Mouse (Mus musculus) right cerebral cortex, postnatal 14 days (tissue): ENCODE results near the gene Tff3.

Source experiments
- DNase-seq: peaks from one replicate; pipeline ENCODE4 v3.0.0; 2022

The Tff3 gene

GRCm38 (mm10) chr17:31119429-31119828 lies 10.0 kb downstream of the Tff3 start:
- DNase-seq: peak; percentile 90

DNA sequence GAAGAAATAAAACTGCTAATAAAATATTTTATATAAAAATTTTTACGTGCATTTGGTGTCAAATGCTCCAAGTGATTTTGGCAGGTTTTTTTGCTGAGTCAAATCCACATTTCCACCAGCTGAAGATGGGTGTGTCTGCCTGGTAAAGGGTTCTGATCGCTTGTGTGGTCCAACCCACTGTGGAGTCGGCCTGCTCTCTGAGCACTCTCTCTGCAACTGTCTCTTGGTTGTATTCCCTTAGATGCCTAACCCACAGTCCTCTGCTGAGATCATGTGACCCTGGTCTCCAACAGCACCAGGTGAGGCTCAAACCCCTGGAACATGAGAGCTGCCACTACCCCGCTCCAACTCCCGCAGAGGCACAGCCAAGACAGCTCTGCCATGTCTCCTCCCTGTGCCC lies 11.5 kb downstream of the Tff3 start:
- DNase-seq: no peak

DNA sequence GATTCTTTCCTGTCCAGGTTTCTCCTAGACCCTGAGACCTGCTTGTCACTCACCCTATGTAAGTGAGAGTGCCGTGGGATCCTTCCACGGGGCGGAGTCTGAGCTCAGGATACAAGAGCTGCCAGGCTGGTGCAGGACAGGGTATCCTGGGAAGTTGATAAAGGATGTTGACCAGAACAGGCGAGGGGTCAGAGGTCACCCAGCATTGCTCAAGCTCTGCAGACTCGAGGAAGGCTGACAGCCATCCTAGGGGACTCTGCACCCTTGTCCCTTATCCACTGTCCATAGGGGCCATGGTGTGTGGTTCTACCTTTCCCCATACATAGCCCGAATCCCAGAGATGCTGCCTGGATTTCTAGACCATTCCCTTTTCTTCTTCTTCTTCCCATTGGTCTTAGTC lies 13.4 kb downstream of the Tff3 start:
- no peak for DNase-seq

- DNase-seq: no peak
Observed at GRCm38 (mm10) chr17:31113191-31113856, 16.1 kb downstream of the Tff3 start.

- DNase-seq: no peak
Observed at GRCm38 (mm10) chr17:31108388-31108787, 21.1 kb downstream of the Tff3 start.

DNA sequence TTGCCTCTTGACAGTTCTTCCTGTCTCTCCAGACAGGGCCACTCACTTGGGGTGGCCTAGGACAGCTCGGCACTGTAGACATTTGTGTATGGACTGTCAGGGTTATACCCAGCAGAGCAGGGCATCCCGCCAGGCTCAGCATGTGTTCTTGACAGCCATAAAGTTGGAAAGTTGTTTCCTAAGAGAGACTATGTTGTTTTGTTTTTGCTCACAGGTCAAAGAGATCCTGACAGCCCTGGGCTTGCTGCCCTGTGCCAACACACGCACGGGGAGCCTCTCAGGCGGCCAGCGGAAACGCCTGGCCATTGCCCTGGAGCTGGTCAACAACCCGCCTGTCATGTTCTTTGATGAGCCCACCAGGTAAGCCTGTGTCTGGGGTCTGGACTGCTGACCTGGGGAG lies 25.6 kb downstream of the Tff3 start:
- no peak for DNase-seq

DNA sequence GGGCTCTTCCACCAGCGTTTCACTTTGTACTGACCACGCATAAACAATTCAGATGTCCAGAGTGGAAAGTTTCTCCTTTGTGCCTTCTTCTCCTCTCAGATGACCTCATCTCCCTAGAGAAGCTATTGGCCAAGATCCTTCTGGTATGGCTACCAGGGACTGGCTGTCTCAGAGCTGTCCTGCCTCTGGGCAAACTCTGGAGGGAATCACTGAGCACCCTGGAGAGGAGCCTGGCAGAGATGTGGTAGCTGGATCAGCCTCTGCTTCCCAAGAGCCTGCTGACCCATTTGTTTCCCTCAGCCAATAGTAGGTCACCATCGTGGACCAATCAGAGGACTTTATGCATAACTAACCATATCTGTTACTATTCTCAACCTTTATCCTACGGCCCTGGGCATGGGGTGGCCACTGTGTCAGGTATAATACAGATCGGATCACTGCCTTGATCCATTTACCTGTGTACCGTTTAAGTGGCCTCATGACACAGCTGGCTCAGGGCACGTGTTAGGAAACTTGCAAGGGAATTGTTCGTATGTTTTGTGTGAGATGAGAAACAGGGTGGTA lies 26.4 kb downstream of the Tff3 start:
- DNase-seq: no peak

- no peak for DNase-seq
Observed at GRCm38 (mm10) chr17:31098788-31099187, 30.7 kb downstream of the Tff3 start.

- no peak for DNase-seq
Observed at GRCm38 (mm10) chr17:31096893-31097292, 32.6 kb downstream of the Tff3 start.

DNA sequence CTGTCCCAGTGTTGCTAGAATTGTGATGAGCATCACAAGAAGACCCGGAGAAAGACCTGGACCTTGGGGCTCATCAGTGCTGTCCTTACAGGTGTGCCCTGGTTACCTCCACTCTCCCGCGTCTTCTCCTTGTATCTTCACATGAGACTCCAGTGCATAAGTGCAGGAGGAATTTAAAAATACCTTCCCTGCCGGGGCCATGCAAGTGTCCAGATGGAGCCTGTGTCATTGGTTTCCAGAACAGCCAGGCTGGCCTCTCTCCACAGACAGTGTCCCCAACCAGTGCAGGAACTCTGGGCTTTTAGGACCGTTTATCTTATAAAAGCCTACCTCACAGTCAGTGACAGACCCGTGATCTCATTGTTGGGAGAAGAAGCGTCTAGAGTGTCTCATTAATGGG lies 33.9 kb downstream of the Tff3 start:
- DNase-seq: no peak

- DNase-seq: no peak
Observed at GRCm38 (mm10) chr17:31094781-31095180, 34.7 kb downstream of the Tff3 start.

DNA sequence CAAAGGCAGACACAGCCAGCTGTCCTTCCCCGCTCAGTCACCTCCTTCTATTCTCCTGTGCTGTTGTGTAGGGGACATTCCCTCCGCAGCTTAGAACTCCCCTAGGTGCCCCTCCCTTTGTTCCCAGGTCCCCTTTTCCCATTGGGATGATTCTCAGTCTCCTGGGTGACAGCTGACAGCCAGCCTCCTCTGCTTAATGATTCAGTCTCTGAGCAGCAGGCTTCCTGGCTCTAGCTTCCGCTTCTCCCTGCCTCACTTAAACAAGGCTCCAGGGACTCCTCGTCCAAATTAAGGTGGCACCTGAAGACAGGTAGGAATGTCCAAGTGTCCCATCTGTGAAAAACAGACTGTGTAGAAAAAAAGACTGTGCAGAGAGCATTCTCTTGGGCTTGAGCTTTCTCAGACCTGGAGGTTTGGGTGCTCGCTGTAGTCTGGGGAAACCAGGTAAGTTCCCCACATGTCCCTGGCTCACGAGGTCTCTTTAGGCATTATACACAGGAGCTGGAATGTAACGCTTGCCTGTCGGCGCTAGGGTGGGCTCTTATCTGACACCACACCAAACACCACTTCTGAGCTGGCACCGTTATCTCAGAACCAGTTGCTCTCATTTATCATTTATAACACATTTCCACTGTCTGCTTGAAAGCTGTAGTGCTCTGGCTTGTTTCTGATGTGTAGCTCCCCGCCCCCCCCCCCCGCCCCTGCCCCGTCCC lies 38.3 kb downstream of the Tff3 start:
- DNase-seq: no peak

DNA sequence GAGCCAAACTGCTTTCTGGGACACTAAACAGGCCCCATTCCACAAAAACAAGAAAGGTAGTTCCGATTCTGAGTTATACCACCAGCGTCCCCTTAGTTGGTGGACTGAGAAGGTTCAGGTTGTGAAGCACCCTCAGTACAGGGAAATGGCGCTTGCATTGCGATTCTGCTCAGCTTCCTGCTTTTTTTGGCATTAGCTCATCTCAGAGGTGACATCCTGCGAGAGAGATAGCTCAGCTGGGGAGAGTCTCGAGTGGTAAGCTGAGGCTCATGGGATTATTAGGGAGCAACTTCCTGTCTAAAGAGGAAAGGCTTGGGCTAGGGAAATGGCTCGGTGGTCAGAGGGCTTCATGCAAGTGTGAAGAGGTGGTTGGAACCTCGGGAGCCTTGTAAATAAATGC lies 39.6 kb downstream of the Tff3 start:
- no peak for DNase-seq

- no peak for DNase-seq
Observed at GRCm38 (mm10) chr17:31088711-31089110, 40.7 kb downstream of the Tff3 start.

DNA sequence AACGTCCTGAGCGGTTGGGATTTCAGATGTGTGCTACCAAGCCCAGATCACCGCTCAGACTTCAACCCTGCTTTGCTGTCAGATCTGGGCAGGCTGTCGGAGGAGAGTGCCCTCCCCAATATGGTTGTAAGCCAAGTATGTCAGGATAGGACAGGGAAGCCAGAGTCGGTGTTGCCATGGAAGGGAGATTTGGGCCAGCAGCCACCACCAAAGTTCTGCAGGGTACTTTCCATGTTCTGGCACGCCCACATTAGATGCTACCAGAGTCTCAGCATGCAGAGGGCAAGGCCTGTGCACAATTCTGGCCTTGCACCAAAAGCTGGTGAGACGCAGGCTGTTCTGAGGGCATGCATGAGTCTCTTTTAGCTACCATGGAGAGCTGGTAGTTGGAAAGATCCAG lies 43.2 kb downstream of the Tff3 start:
- DNase-seq: no peak

DNA sequence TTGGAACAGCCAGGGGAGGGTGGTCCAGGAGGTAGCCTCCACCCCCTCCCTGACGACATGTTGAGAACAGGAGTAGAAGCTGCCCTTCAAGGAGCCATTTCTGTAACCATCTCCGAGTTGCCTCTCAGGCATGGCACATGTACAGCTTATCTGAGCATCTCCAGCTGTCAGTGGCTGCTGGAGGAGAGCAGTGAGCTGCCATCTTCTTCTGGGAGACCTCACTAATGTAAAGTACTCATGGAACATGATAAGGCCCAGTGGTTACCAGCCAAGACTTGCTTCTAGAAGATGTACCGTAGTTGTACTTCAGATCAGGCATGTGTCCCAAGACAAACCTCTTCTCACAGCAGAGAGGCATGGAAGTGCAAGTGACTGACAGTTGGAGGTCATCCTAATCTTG lies 43.9 kb downstream of the Tff3 start:
- no peak for DNase-seq

GRCm38 (mm10) chr17:31082296-31083078 lies 47.0 kb downstream of the Tff3 start:
- DNase-seq: no peak

DNA sequence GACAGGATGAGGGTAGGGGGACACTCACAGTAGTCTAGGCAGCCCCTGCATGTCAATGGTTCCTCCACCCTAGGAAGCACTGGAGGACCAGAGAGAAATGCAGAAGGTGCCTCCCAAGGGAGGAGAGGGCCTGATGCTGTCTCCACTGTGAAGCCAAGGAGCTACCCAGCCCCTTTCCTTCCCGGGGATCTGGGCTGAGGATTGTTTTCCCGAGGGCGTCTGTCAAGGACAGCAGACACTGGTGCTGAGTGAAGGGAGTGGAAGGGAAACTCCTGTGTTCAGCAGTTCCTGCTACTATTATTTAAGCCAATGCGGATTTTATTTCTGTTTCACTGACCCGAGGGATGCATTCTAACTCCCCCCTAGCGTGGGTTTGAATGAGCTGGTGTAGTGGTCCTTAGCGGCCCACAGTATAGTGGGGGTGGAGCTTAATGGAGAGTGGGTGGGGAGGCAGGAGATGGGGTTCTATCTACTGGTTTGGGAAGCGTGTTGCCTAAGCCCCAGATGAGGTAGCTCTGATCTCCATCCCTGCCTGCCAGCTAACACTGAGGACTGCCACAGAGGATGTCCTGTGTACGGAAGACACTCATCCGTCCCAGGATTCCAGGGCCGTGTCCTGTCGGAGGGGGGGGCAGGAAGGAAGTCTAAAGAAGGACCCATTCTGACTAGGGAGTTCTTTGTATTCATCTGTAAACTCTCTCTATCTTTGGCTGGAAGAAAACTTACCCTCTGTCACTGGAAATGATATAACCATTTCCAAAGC lies 50.2 kb downstream of the Tff3 start:
- no peak for DNase-seq

DNA sequence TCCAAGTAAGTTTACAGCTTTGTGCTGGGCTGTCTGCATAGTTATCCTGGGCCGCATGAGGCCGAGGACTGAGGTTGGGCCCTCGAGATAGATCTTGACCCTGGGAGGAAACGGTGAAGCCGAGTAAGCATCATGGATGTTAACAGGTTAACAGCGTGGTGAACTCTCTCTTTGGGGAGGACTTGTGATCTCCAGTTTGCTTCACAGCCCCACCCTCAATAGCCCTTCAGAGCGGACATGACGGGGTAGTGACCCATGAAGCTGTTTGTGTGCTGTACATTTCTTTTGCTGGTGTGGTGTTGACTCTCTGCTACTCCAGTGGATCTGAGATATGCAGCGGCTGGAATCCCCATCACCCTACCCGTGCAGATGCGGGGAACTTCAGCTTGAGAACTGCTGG lies 50.9 kb downstream of the Tff3 start:
- DNase-seq: no peak

DNA sequence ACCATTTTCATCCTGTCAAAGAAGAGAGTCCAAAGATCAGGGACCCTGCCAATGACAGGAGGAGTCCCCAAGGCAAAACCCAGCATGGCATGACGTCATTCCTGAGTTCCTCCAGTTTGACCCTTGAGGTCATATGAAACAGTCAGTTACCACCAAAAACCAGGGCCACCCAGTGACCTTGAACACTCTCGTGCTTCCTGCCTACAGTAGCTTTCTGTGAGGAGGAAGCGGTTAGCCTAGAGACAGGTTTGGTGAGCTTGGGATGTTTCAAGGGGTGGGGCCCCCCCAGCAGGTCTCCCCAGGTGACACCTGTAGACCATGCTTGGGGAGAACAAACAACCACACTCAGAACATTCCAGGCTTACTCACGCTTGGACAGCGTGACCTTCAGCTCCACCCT lies 51.9 kb downstream of the Tff3 start:
- DNase-seq: no peak

- no peak for DNase-seq
Observed at GRCm38 (mm10) chr17:31075471-31075870, 54.0 kb downstream of the Tff3 start.
